Mouse (Mus musculus) gastrocnemius, postnatal 14 days (tissue): ENCODE measurements at regions not wholly inside any gene's neighbourhood (a gene's known extent, or its start where the extent isn't known, plus 50 kb on each side); places are given as distances from the start of the nearest gene placed in this dataset.

ENCODE experiments used
- DNase-seq: peaks from one replicate; pipeline ENCODE4 v3.0.0; 2021; ENCODE audit warnings: mixed read lengths
- intact Hi-C: fragments of 180-260 bp; cut with DNase I; formaldehyde crosslinking; loops from one replicate; pipeline ENCODE4 v1.15.1; 2025; ENCODE audit warnings: low total_unique reads

DNA sequence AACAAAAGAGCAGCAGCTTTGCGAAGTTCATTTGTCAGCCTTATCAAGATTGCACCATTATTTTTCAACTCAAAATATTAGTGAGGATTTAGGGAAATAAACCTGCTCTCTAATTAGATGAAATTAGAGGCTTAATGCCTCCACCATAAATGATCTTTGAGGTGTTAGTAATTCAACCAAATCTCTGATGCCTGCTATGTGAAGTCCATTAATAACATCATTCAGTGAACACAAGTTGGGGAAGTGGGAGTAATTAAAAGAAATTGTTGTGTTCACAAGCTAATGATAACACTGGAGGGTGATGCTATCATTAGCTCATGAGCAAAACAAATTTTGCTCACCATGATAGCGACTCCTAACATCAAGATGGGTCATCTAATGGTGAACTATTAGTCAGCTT lies 246.0 kb downstream of the Ttc6 start:
- intact Hi-C loops: no loop called here

DNA sequence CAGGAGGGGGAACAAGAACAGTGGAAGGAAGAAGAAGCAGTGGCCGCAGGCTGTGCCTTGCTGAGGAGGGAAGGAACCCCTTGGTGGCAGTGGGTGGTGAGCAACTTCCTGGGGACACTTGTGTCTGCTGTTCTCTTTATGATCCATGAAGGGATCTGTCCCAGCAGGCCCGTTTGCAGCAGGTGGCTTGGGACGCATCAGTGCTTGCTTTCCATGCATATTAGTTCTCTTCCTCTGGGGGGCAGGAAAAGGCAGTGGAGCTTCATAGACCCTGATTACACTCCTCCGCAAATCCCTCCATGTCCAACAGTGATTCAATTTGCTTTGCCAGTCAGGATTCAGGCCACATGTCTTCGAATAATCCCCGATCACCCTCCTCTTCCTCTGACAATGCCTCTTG lies 259.9 kb downstream of the Ttc6 start:
- intact Hi-C loops: loop anchor here (10.0 kb wide), 1 partner anchor 981 kb away; no protein-coding TSS in a partner anchor
- DNase-seq: no peak

More for the DNA sequence above, 246.0 kb downstream of the Ttc6 start:
- DNase-seq: no peak

DNA sequence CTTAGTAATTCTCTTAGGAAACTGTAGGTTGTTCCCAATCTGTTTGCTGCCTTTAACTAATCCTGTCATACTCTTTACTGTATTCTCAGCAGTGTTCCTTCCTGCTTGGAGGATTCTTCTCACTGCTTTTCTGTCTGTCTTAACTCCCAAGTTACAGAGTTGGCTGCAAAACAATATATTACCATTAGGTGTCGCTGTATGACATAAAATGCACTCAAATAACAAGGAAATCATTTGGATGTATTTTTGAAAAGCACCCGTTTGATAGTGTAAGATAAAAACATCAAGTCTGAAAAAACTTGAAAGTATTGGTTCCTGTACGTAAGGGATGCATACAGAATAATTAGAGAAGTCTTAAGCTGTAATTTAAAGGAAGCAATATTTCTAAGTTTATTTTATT lies 261.8 kb downstream of the Ttc6 start:
- DNase-seq: no peak
- intact Hi-C loops: loop anchor here (5.0 to 10.0 kb wide), 2 partner anchors 979 to 1122 kb away; no protein-coding TSS in a partner anchor

DNA sequence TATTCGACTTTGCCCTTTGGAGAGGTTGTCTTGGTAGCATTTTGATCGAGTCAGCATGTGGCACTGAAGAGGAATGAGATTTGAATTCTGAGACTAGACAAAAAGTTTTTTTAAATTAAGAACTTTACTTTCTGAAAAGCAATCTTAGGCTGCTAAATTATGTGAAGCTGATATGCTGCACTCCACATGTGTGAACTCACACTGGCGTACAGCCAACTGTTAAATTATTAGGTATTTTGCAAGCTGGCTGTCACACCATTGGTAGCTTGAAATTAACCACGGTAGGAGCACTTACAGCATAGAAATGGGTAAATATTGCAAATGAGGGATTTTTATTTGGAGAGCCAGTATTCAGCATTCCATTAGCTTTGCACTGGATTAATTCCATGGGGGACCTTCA lies 278.9 kb downstream of the Ttc6 start:
- intact Hi-C loops: no loop called here
- no peak for DNase-seq

DNA sequence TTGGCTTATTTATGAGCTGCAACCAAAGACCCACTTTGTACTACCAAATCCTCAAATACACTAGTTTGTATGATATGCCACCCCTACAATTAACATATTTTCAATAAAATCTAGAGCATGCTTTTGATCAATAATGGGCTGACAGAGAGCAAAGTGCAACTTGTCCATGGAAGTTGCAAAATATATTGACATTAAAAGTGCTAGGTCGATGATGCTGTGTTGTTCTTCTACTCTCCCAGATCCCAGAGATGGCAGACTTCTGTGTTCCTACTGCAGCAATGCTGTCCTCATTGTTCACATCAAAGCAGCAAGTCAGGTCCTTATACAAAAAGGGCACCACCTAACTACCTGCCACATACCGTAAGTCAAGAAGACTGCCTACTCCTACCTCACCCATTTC lies 307.1 kb downstream of the Ttc6 start:
- no peak for DNase-seq

DNA sequence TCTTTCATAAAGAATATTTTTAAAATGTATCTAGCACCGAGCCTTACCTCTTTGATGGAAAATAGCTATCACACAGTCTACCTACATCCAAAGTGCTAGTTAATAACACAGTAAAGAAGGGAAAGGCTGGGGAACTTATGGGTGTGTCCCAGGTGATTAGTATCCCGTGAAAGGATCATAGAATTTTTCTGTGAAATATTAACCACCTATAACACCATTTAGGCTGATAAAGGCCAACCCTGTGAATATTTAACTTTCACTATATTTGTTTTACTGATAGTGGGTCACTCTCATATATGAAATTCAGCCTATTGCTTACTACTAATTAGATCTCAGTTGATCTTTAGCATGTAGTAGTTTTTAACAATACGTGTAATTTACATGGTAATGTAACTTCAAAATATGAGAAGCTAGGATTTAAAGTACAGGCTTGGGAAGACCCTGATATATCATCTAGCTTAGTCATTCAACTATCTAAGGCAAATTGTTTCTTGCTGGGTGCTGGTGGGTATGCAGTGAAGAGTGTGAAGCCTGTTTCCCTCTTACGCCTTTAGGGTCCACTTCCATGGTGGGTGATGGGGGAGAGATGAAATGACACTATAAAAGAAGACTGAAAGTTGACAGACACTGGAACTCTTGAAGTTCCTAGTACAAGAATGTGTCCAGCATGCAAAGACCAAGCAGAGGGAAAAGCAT lies 320.6 kb upstream of the Sstr1 start:
- DNase-seq: no peak

More for the DNA sequence above, 307.1 kb downstream of the Ttc6 start:
- intact Hi-C loops: no loop called here

DNA sequence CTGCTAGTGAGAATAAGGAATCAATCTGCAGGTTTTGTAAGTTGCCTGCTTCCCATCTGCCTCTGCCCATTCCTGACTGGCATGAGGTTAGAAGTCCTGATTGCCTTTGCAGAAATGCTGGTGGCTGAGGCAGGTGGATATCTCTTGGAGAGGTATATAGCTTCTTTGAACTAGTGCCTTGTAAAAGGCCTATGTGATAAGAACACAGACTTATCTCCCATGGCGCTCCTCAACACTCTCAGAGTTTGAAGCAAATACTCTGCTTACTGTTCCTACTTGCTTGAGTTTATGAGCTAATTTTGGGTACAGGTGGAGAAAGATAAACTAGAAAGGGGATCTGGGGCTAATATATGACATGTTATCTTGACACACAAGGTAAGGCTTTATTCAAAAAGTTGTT lies 320.0 kb upstream of the Sstr1 start:
- intact Hi-C loops: no loop called here
- DNase-seq: no peak

More for the DNA sequence above, 320.6 kb upstream of the Sstr1 start:
- intact Hi-C loops: no loop called here

DNA sequence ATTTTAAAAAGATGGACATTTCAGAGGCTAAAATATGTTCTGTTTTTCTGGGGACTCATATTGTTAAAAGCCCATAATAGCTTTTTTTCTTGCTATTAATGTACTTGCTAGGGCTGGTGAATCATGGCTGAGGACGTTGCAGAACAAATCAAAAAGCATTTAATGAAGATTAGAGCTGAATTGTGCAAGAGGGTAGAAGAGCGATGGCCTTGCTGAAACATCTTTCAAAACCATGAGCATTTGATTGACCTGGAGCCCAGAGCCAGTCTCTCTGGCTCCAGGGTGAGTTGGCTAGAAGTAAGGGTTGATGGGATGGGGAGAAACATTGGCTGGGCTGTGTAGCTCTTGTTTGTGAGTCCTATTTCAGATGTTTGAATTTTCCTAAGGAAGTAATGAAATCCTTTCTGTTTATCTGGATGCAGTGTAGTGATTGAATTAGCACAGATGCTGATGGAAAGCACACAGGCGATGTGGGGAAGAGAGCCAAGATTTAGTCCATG lies 313.8 kb upstream of the Sstr1 start:
- intact Hi-C loops: no loop called here

DNA sequence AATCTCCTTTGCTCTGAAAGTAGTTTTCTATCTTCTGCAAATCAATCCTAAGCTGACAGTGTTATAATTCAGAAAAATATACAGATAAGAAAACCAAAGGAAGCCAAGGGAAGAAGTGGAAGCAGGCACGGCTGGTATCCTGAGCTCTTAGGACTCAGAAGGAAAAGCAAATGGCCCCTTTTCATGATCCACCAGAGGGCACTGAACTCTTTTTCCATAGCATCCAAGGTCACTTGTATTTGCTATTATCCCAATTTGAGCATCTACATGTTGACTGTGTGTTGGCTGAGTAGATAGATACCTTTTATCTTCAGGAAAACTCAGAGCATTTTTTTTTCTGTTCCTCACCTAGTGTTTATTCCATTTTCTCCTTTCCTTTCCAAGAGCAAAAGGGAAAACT lies 306.9 kb upstream of the Sstr1 start:
- DNase-seq: no peak
- intact Hi-C loops: loop anchor here (10.0 kb wide), 1 partner anchor 70 kb away; no protein-coding TSS in a partner anchor

More for the DNA sequence above, 313.8 kb upstream of the Sstr1 start:
- DNase-seq: no peak

DNA sequence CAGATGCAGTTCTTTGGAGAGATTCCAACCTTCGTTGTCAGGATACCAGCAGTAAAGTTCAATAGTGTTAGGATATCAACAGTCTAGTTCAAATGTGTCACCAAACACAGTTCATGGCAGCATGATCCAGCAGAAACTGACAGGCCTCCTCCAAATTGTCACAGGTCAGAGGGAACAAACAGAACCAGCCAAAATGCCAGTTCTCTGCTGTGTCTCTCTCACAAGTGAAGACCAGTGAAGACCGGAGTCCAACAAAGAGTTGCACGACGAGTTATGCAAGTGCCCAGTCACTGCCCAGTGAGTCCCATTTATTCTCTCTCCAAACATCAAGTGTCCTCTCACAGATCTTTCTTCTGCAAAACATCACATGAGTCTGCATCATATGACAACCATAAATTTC lies 293.4 kb upstream of the Sstr1 start:
- intact Hi-C loops: no loop called here
- DNase-seq: no peak

DNA sequence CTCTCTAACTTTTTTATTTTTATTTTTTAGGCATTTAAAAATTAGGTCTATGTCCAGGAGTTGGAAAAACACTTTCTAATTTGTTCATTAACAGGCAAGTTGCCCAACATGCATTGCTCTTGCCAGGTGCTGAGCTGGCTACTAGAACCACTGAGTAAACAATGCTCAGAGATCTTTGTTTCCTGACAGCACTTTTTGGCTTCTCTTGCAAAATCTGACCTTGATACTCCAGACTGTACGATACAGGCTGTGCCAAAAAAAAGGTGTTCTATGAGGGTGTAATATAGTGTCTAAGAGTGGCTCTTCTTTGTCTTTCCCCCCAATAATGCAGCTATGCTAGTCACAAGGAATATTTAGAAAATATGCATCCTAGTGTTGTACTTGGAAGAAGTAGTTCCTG lies 289.5 kb upstream of the Sstr1 start:
- DNase-seq: no peak
- intact Hi-C loops: no loop called here

DNA sequence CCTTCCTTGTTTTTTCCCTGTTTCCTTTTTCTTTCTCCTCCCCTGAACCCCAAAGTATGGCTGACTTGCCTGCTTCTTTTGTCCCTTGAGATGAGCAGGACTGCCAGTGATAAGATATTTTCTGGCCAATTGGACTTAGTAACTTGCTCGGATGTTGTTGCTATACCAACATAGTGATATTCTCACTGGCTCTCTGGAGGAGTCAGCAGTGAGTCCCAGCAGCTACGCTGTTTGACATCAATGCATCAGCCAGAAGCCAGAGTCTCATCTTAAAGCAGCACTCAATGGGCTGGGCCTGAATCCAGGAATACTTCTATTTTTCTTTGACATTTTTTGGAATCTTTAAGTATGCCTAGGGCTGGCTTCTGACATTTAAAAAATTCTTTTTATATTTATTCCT lies 287.1 kb upstream of the Sstr1 start:
- intact Hi-C loops: no loop called here

DNA sequence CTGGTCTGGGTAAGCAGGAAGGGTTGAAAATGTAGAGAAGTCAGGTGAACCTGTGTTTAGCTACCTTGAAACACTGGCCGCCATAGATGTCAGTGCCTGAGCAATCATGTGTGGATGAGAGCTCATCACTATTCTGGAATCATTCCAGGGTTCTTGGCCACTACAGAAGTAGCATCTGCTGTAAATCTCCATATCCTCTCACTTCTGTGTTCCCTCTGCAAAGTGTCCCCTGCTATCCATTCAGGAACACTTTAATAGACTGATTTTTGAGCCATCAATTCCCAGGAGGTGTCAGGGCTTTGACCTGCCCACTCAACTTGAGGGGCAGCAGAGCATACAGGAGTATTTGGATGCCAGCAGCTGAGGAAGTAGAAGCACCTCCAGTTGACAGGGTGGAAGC lies 284.7 kb upstream of the Sstr1 start:
- intact Hi-C loops: no loop called here
- DNase-seq: no peak

More for the DNA sequence above, 287.1 kb upstream of the Sstr1 start:
- DNase-seq: no peak

DNA sequence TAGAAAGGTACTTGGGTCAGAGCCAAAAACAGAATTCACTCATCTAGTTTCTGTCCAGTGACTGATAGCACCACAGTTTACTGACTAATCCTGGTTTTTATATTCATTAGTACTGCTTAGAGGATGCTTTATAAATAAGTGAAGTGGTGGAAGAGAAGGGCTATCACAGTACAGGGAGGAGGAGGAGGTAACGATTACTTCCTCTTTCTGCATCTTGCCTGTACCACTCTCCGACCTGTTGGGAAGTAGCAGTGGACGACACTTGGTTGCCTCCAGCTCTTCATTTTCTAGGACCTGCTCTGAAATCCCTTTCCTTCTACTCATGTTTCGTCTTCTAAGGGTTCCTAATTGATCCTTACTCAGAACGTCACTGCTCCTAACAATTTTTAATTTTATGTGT lies 283.5 kb upstream of the Sstr1 start:
- DNase-seq: no peak
- intact Hi-C loops: no loop called here

DNA sequence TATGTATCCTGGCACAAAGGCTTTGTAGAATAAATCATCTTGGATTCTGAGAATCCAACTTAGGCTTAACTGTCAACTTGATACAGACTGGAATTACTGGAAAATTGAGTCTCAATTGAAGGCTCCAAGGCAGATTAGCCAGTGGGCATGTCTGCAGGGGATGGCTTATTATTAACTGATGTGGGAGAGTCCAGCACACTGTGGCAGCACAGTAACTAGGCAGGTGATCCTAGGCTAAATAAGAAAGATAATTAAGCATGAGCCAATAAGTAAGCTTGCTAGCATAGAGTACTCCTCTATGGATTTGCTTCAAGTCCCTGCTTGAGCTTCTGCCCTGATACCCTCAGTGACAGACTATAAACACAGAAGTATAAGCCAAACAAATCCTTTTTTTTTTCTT lies 279.7 kb upstream of the Sstr1 start:
- no peak for DNase-seq
- intact Hi-C loops: no loop called here

DNA sequence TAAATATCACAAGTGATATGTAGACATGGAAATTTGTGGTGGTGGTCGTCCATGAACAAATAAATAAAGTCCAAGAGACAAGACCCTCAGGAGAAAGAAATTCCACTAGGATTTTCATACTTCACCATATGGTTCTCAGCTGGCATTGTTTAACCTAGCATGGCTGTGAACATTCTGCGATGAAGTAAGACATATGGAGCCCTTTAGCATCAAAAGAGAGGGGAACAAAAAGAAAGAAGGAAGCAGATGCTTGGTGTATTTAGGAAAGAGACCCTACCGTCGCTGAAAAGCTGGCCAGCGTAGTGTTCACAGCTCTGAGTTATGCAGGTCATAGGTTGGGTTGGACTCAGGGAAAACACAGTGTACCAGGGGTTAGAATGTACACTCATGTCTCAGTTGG lies 261.7 kb upstream of the Sstr1 start:
- intact Hi-C loops: no loop called here
- DNase-seq: no peak

DNA sequence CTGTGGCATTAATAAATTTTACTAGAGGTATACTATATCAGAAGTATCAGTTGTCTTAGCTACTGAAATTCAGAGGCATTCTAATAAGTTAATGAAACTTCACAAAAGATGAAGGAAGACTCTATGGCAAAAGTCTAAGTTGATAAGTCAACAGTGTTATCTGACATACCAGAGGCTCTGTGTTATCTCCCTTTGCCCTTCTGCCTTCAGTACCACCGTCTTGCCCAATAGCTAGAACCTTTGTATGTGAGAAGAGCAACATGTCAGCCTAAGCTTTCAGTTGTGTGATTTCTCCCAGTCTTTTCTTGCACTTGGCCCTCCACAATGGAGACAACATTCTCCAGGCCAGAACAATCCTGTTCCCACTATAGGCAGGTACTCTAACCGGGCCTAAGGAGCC lies 253.0 kb upstream of the Sstr1 start:
- no peak for DNase-seq
- intact Hi-C loops: no loop called here

DNA sequence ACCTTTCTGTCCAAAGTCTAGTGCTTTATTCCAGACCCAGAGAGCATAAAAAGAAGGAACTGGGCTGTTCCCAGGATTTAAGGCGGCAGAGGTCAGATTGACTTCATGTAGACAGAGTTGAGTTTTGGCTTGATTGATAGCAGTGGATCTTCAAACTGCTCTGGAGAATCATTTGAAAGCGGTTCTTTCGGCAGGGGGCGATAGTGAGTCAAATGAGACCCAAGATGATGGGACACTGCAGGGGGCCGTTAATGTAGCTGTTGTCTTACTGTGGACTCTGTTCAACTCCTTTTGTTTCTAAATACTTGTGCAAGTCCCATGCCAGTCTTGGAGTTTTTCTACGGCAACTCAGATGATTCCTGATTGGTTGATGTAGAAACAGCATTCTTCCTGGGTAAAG lies 251.4 kb upstream of the Sstr1 start:
- intact Hi-C loops: no loop called here
- no peak for DNase-seq

DNA sequence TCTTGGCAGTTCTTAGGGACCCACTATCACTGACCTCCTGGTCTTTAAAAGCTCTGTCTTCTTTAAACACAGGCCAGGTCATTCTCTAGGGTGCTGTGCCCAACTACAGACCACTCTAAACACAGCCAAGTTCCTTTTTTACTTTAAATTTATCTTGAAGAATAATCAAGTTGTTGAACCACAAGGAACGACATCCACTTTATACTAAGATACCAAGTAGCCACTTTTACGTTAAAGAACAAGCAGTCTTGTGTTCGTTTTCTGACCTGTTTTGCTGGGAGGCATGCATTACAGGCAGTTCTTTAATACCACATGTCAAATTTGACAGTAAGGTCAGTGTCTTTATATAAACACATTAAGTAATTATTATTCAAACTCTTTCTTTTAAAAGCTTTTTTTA lies 242.4 kb upstream of the Sstr1 start:
- DNase-seq: no peak
- intact Hi-C loops: no loop called here

DNA sequence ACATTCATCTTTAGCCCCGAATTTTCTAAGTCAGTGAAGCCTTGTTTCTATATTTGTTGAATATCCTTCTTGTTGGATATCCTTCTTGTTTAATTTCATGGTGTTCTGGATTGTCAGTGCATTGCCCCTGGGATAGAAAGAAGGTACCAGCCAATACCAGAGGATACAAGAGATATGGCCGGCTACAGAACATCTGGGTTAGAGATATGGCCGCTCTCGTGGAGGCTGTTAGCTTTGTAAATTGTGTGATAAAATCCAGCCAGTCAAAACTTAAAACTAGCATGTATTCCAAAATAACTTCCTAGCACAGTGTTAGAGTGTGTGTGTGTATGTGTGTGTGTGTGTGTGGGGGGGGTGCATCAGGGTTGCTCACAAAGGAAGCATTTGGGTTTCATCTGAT lies 241.4 kb upstream of the Sstr1 start:
- DNase-seq: no peak
- intact Hi-C loops: no loop called here

DNA sequence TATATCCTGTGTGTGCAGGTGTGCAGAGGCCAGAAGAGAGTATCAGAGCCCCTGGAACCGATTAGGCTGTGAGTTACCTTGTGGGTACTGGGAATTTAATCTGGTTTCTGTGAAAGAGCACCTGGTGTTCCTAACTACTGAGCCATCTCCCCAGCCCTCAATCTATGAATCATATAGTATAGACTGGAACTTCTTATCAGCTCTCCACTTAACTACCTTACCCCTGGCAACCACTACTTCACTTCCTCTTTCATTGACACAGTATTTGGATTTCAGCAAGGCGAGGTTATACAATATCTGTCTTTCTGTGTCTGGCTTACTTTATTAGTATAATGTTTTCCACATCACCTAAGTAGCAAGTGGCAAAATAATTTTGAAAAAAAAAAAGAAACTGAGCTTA lies 239.1 kb upstream of the Sstr1 start:
- intact Hi-C loops: no loop called here
- no peak for DNase-seq
